Mouse (Mus musculus) lung, postnatal 4 days (tissue): ENCODE results near the gene Mical3.

Experiments used
- DNase-seq, 2 experiments: peaks; one replicate each; pipeline ENCODE4 v3.0.0; 2021

Mical3 gene

GRCm38 (mm10) chr6:120894089-120894488 lies 236.7 kb downstream of the Mical3 start:
- no peak for DNase-seq

DNA sequence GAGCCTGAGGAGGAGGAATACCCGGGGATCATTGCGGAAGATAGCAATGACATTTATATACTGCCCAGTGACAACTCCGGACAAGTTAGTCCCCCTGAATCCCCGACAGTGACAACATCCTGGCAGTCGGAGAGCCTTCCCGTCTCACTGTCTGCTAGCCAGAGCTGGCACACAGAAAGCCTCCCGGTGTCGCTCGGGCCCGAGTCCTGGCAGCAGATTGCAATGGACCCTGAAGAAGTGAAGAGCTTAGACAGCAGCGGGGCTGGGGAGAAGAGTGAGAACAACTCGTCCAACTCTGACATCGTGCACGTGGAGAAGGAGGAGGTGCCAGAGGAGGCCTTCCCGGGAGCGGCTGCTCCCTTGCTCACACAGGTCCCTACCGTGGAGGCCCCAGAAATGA lies 244.1 kb downstream of the Mical3 start:
- no peak for DNase-seq

GRCm38 (mm10) chr6:120884436-120884835 lies 246.4 kb downstream of the Mical3 start:
- DNase-seq: no peak
